Mouse (Mus musculus): Measurements from ENCODE around the gene Stx2.

The Stx2 gene

GRCm38 (mm10) chr5:128952291-128953195 is 55.8 kb downstream of the Stx2 start:
- no peak for DNase-seq (ENCODE audit: low spot score)

- DNase-seq (ENCODE audit: low spot score), result no peak
Observed at GRCm38 (mm10) chr5:128951472-128951871, 56.9 kb downstream of the Stx2 start.

- peak; percentile 22 for DNase-seq (ENCODE audit: low spot score)
Observed at GRCm38 (mm10) chr5:128947093-128947492, 61.3 kb downstream of the Stx2 start.

GRCm38 (mm10) chr5:128940436-128940835 is 67.9 kb downstream of the Stx2 start:
- DNase-seq (ENCODE audit: low spot score), result no peak

- no peak for DNase-seq (ENCODE audit: low spot score)
Observed at GRCm38 (mm10) chr5:128935359-128935899, 72.9 kb downstream of the Stx2 start.

Measured in adipocyte (in vitro differentiated cells).